Mouse (Mus musculus): Measurements from ENCODE around the gene Cd300a. TPM values are rescaled to one million over a fixed set of nuclear protein-coding genes. Genes with fewer than 3 reads are reported as not detected.

Gene Cd300a
- total RNA-seq (2018; cell fraction: chromatin; rRNA removed): 100 to 1,000 TPM in 7 of 26 experiments, 10 to 100 TPM in 17, 1 to 10 TPM in 2; 8.5 to 217 (median 67.0) TPM
- 100 to 1,000 TPM in 13 of 26 experiments, 10 to 100 TPM in 13; 51.2 to 210 (median 105) TPM for total RNA-seq (2018; cell fraction: cytosol; rRNA removed)
- total RNA-seq (2018; cell fraction: nucleus; rRNA removed): 100 to 1,000 TPM in 14 of 26 experiments, 10 to 100 TPM in 12; 31.5 to 304 (median 108) TPM
- 86.9 to 197 TPM (median 152 TPM) in 3 replicates for polyA plus RNA-seq (2018)

DNA sequence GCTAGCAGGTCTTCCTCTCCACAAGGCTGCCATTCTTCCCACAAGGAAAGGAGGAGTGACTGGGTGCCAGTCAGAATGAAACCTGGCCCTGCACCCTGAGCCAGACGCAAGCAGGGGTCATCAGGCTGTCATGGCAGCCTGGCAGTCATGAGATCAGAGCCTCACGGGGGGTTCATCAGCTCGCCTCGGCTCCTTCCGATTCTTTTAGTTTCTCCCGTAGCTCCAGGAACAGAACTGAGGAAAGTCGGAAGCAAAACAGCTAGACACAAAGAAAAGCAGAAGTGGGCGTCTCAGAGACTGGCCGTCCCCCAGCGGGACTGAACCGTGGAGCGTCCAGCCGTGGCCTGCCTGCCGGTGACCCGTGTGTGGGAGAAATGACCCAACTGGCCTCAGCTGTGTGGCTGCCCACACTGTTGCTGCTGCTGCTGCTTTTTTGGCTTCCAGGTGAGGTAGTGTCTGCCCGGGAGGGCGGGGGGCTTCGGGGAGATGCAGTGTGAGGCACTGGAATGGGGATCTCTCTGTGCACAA lies at the start of gene Cd300a:
Gene Cd300a (plus strand): TSS at position 51 of the 528 bp plus-strand sequence.
- H3K79me2 ChIP-seq (ENCODE audit: inconsistent target): peaks cover 48% of the 10 kb centered on the region
- peak within 1 kb of the TSS; percentile 88 for H3K4me3 ChIP-seq (ENCODE audit: inconsistent target)
- peak within 1 kb of the TSS; percentile 97 for H3K27ac ChIP-seq
- peaks cover 16% of the 10 kb centered on the region for H3K36me3 ChIP-seq (ENCODE audit: inconsistent target)
- under 1% methylated on average over 16 of the region's 18 CpGs for WGBS (ENCODE audit: missing documents)

DNA sequence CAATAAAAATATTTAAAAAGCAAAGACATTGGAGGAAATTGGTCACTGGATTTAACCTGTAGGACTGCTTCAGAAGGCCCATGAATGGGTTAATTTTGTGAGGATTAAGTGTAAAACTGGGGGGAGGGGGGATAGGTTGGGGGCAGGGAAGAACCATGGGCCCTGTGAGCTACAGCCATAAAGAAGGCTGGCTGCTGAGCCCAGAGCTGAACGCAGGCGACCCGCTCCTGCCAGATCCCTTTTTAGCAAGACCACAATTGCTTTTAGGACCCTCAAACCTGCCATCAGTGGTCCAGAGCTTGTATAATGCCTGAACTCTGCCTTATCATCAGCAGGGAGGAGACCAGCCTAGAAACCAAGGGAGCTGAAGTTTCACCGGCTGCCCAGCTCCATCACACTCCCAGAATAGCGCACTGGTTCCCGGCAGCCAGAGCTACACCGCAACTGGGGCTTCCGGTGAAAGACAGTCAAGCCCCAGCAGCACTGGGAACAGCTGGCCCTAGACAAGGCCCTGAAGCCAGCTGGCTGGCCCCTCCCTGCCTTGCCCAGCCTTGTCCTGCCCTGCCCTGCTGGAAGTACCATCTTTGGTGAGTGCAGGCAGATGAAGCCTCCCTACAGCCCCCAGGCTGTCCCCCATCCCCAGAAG lies 45.9 kb upstream of the Cd300a start:
- H3K36me3 ChIP-seq (ENCODE audit: inconsistent target): no peaks in the 10 kb centered on the region
- 40% methylated on average over 8 of the region's 8 CpGs for WGBS (ENCODE audit: missing documents)
- no peaks in the 10 kb centered on the region for H3K79me2 ChIP-seq (ENCODE audit: inconsistent target)
- H3K27ac ChIP-seq: no peak overlapping the region
- H3K4me3 ChIP-seq (ENCODE audit: inconsistent target): no peak overlapping the region

DNA sequence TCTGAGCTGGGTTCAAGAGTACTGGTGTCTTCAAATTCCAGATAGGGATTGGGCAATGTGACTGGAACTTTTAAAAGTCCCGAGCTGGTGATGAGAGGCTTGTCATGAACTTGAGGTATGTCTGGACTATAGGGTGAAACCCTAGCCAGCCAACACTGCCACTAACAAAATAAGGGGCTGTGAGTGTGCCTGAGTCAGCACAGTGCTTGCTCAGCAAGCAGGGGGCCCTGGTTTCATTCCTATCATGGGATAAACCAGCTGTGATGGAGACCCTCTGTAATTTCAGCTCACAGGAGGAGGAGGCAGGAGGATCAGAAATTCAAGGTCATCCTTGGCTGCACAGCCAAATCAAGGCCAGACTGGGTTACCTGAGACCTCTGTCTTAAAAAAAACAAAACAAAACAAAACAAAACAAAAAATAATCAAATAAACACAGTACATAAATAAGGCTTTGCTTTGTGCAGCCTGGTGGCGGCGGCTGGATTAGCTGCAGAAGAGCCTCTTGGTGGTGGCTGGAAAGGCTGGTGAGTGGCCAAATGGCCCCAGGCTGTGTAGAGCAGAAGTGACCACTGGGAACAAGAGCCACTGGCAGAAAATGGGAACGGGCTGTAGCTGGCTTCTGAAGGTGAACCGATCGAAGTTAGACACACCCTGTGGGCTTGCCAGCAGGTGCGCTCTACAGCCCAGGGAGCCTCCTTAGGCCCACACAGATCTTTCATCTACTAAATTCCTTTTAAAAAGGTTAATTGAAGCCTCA lies 45.2 kb upstream of the Cd300a start:
- H3K36me3 ChIP-seq (ENCODE audit: inconsistent target): no peaks in the 10 kb centered on the region
- H3K79me2 ChIP-seq (ENCODE audit: inconsistent target): no peaks in the 10 kb centered on the region
- 89% methylated on average over 7 of the region's 7 CpGs for WGBS (ENCODE audit: missing documents)
- H3K4me3 ChIP-seq (ENCODE audit: inconsistent target): no peak overlapping the region
- H3K27ac ChIP-seq: no peak overlapping the region

DNA sequence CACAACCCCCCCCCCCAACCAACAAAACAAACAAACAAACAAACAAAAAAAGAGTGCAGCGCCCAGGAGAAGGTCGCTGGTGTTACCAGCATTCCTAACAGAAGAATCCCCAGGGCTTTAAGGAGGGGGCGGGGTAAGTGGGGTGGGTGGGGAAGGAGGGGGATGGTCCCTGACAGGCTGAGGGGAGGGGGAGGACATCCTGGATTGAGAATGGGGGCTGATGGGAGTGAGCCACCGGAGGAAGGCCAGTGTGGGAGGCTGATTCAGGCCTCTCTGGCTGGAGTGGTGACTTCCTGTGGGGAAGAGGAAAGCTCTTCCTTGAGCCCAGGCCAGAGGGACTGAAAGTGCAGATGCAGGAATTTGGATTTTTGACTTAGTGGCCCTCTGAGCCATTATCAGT lies 43.5 kb upstream of the Cd300a start:
- Histone ChIP-seq H3K79me2 (ENCODE audit: inconsistent target) (no peaks in the 10 kb centered on the region), H3K36me3 (ENCODE audit: inconsistent target) (no peaks in the 10 kb centered on the region), H3K27ac (no peak overlapping the region), H3K4me3 (ENCODE audit: inconsistent target) (no peak overlapping the region)
- 86% methylated on average over 4 of the region's 4 CpGs for WGBS (ENCODE audit: missing documents)

DNA sequence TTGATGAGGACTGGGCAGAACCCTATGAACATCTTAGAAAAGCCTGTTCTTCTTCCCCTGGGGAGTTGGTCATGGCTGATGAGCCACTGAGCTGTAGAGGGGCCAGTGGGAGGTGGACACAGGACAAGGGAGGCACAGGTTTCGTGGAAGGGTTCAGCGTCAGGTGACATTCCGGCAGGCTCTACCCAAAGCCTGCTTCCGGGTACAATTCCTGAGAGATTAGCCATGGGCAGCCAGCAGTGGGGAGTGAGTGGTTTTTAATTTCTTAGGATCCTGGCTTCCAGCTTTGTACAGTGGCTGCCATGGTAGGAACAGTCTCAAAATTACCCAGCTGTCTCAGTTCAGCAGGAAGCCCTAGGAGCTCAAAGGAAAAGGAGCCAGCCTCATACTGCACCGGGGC lies 42.8 kb upstream of the Cd300a start:
- H3K4me3 ChIP-seq (ENCODE audit: inconsistent target): no peak overlapping the region
- no peak overlapping the region for H3K27ac ChIP-seq
- 95% methylated on average over 5 of the region's 5 CpGs for whole genome bisulfite sequencing (ENCODE audit: missing documents)
- no peaks in the 10 kb centered on the region for H3K79me2 ChIP-seq (ENCODE audit: inconsistent target)
- H3K36me3 ChIP-seq (ENCODE audit: inconsistent target): no peaks in the 10 kb centered on the region

DNA sequence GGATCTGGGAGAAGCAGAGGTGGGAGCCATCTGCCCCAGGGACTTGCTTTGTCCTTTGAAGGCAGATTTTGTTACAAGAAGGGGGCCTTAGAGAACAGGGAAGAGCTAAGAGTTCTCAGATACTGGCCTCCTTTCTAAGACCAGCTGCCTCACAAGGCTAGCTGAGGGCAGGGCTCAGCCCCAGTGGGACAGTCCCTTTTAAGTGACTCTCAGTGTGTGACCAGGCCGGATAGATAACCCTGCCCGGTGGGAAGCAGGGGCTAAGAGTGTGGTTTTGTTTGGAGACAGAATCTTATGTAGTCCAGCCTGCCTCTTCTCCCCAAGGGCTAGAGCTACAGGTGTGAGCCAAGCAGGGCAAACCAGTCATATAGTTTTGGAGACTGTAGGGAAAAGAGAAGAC lies 40.3 kb upstream of the Cd300a start:
- H3K79me2 ChIP-seq (ENCODE audit: inconsistent target): no peaks in the 10 kb centered on the region
- WGBS (ENCODE audit: missing documents): 78% methylated on average over 2 of the region's 2 CpGs
- no peak overlapping the region for H3K27ac ChIP-seq
- no peaks in the 10 kb centered on the region for H3K36me3 ChIP-seq (ENCODE audit: inconsistent target)
- no peak overlapping the region for H3K4me3 ChIP-seq (ENCODE audit: inconsistent target)

DNA sequence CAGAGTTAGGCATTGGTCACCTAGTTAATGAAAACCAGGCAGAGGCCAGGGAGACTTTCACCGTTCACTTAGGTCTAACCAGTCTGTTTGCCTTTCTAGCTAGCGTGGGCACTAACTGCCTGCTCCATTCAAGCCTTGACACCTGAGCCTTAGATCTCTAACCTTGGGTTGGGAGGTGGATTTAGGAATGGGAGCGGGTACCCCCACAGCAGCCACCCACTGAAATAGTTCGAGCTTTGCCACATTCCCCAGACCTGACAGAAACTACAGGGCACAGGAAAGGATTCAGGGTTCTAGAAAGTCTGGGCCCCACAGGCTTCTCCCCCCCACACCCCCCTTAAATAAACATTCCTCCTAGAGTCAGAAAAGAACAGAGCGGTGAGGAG lies 39.8 kb upstream of the Cd300a start:
- no peak overlapping the region for H3K27ac ChIP-seq
- no peak overlapping the region for H3K4me3 ChIP-seq (ENCODE audit: inconsistent target)
- 90% methylated on average over 5 of the region's 5 CpGs for WGBS (ENCODE audit: missing documents)
- H3K36me3 ChIP-seq (ENCODE audit: inconsistent target): no peaks in the 10 kb centered on the region
- H3K79me2 ChIP-seq (ENCODE audit: inconsistent target): no peaks in the 10 kb centered on the region

DNA sequence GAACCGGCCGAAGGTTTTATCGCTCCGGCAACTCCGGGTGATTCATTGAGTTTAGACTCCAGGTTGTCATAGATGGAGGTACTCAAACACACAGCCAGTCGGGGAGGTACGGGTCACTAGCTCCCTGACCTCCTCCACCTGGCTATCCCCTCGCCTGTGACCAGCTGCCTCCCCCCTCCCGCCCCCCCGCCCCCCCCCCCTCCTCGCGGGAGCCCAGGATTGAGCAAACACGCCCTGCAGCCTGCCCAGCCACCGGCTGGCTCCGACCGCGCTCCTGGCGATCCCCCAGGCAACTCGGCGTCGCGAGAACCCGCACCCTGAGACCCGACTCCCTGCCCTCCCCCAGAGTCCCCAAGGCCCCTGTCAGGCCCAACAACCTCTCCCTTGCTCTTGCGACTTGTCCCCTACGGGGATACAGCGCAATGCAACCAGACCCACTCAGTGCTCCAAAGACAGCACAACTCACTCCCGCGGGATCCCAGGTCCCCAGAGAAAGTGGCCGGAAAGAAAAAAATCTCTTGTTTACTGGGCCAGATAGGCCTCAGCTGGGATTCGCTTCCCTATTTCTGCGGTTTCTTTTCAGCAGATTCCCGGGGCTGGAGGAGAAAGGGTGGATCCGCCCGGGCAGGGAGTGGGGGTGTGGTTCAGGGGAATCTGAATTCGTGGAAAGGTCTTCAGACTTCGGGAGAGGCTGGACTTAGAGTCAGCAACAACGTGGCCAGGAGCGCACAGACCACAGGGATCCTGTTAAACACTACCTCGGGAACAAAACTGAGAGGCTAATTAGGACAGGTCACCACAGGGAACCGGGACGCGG lies 39.2 kb upstream of the Cd300a start, which contains the start of gene Gprc5c:
Gene Gprc5c (plus strand): TSS at position 701 of the 817 bp plus-strand sequence.
- H3K27ac ChIP-seq: no peak within 1 kb of the TSS
- peak within 1 kb of the TSS; percentile 47 for H3K4me3 ChIP-seq (ENCODE audit: inconsistent target)
- 10% methylated on average over 33 of the region's 43 CpGs for whole genome bisulfite sequencing (ENCODE audit: missing documents)
- no peaks in the 10 kb centered on the region for H3K36me3 ChIP-seq (ENCODE audit: inconsistent target)
- H3K79me2 ChIP-seq (ENCODE audit: inconsistent target): no peaks in the 10 kb centered on the region

DNA sequence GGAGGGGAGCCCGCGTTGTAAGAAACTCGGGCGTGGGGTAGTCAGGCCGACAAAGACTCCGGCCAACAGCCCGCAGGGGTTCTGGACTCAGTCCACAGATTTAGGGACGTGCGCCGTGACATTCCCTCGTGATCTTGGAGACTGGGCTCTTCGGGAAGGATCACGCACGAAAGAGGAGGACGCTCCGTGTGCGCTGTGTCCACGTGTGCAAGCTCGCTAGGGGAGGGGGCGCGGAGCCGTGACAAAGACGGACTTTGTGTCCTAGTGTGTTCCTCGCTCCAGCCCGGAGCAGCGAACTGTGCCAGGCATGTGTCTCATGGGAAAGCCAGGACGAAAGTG lies 38.6 kb upstream of the Cd300a start:
- Histone ChIP-seq H3K4me3 (ENCODE audit: inconsistent target) (peak overlapping the region; percentile 47), H3K36me3 (ENCODE audit: inconsistent target) (no peaks in the 10 kb centered on the region), H3K79me2 (ENCODE audit: inconsistent target) (no peaks in the 10 kb centered on the region), H3K27ac (no peak overlapping the region)
- WGBS (ENCODE audit: missing documents): 4% methylated on average over 27 of the region's 27 CpGs

DNA sequence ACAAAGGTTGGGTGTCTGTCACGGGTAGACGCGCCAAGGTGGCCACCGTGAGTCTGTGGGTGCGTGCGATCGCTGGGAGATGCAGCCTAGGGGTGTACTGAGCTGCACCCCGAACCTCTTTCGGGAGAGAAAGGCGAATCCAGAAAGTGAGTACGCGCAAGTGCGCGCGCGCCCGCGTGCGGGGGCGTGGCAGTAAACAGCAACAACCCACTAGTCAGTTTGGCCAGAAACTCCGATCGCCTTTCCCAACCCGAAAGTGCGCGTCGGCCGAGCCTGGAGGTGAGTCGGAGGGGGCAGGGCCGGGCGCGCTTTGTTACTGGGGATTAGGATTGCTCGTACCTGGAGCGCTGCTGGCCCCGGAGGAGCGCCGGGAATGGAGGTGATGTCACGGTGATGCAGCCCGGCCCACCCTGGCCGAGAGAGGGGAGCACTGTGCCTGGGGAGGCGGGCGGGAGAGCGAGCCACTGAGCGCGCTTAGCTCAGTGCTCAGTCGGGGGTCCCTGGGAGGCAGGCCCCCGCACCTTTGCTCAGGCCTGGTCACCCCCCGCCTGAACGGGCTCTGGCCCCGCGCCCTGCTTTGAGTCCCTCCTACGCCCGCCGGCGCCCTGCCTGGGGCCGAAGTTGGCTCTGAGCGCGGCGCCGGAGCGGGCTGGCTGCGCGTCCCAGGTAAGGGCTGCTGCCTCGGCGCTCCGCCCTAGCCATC lies 38.1 kb upstream of the Cd300a start:
- H3K4me3 ChIP-seq (ENCODE audit: inconsistent target): peak overlapping the region; percentile 47
- H3K36me3 ChIP-seq (ENCODE audit: inconsistent target): no peaks in the 10 kb centered on the region
- H3K27ac ChIP-seq: no peak overlapping the region
- H3K79me2 ChIP-seq (ENCODE audit: inconsistent target): no peaks in the 10 kb centered on the region
- 1% methylated on average over 63 of the region's 65 CpGs for WGBS (ENCODE audit: missing documents)

DNA sequence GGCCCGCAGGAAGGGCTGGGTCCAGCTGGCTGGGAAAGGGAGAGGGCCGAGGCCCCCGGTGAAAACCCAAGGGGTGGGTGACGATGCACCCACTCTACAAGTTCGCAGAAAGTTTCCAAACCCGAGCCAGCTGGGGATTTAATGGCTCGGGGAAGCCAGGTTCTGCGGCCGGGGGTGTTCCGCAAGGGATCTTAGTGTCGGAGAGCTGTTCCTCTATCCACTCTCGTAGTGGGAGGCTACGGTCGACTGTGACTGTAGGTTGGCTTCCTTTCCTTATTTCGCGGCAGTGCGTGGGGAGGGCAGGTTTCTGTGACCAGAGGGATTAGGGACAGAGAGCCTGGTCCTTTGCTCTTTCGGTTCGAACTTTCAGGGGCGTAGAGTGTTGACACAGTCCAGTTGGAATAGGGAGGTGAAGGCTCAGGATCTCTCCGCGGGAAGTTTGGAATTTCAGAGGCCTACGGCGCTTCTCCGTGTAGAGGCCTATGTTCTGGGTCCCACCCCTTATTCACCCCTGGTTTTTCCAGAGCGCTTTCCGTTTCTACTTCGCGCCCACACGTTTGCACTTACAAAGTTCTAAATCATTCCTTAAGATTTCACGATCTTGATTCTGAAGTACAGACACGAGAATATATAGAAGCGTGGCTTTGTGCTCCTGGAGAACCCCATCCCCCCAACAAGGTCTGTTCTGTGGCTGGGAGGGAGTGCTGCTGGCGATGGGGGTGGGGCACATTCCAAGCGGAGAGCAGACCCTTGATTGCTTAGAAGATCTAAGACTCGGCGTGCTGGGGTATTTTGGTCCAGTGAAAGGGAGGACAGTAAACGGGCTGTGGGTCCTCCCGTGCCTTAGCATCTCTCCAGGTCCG lies 37.3 kb upstream of the Cd300a start:
- Histone ChIP-seq H3K79me2 (ENCODE audit: inconsistent target) (no peaks in the 10 kb centered on the region), H3K4me3 (ENCODE audit: inconsistent target) (peak overlapping the region; percentile 19; the same call in 1 of the 2 replicates), H3K36me3 (ENCODE audit: inconsistent target) (no peaks in the 10 kb centered on the region), H3K27ac (no peak overlapping the region)
- 9% methylated on average over 40 of the region's 40 CpGs for WGBS (ENCODE audit: missing documents)

DNA sequence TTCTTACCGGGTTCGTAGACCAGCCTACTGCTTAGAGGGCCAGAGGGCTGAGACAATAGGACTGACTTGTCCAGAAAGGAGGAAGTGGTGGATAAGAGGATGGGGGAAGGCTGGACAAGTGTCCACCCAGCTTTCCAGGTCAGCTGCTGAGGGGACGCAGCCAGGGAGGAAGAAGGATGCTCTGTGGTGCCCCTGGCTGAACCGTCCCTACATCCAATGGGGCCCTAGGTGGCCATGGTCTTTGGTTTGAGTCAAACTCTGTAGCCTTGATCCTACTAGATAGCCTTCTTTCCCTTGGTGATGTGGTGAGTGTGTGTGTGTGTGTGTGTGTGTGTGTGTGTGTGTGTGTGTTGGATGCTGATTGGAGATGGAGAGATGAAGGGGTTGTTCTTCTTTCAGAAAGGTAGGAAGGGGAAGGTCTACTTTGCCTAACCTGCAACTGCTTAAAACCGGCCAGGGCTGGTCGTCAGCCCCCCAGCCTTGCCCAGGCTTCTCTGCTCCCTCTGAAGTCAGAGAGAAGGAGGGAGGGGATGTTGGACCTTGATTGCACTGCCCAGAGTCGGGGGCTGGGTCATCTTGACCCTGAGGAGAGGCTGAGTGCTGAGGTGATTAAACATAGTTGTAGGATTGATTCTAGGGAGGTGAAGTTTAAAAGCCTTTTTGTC lies 36.5 kb upstream of the Cd300a start:
- 58% methylated on average over 7 of the region's 7 CpGs for WGBS (ENCODE audit: missing documents)
- Histone ChIP-seq H3K79me2 (ENCODE audit: inconsistent target) (no peaks in the 10 kb centered on the region), H3K4me3 (ENCODE audit: inconsistent target) (no peak overlapping the region), H3K36me3 (ENCODE audit: inconsistent target) (no peaks in the 10 kb centered on the region), H3K27ac (no peak overlapping the region)

DNA sequence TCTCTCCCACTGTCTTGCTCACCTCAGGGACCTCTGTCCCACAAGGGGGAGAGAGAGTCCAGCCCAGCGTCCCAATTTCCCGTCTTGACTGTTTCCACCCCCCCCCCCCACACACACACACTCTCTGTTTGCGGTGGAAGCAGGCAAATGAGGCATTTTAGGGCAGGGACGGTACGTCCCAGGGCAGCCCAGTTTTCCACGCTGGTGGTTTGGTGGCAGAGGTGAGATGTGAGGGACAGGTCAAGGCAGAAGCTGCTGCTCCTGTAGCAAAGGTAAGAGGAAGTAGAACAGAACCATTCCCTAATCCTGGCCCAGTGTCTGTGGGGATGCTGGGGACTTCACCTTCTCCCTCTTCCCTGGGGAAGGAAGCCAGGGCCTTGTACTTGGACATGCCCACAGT lies 35.3 kb upstream of the Cd300a start:
- Histone ChIP-seq H3K79me2 (ENCODE audit: inconsistent target) (no peaks in the 10 kb centered on the region), H3K27ac (no peak overlapping the region), H3K36me3 (ENCODE audit: inconsistent target) (no peaks in the 10 kb centered on the region), H3K4me3 (ENCODE audit: inconsistent target) (no peak overlapping the region)
- 88% methylated on average over 5 of the region's 6 CpGs for WGBS (ENCODE audit: missing documents)

All from macrophage (primary cell).